Mouse (Mus musculus) lung, postnatal 0 days (tissue): ENCODE measurements around the gene Ccn1.

ENCODE experiments used
- CTCF ChIP-seq: IDR thresholded peaks from 2 replicates; pipeline ENCODE4 v1.5.1; 2016; ENCODE audit warnings: antibody characterized with exemption, mild to moderate bottlenecking
- EP300 ChIP-seq: IDR thresholded peaks from 2 replicates; pipeline ENCODE4 v1.6.1; 2016; ENCODE audit warnings: antibody characterized with exemption, mild to moderate bottlenecking, control low read depth

GRCm38 (mm10) chr3:145692037-145692436, 42.3 kb upstream of the Ccn1 start:
- TF ChIP-seq CTCF (no peak), EP300 (peak; percentile 99)
